Mouse (Mus musculus) layer of hippocampus, postnatal 10 days (tissue): ENCODE measurements around the gene Ascl1. TPM values are rescaled to one million over a fixed set of nuclear protein-coding genes. Genes with fewer than 3 reads are reported as not detected.
A peak's percentile ranks its signal among the peaks of the same experiment; 100 is the strongest.

Experiments
- DNase-seq, 2 experiments: peaks; one replicate each; pipeline ENCODE4 v3.0.0; 2021; ENCODE audit warnings: low spot score in 2 of 2
- total RNA-seq, 2 experiments: library from RNA; stranded (reverse); gene quantifications; 2 replicates each; pipeline ENCODE4 v1.2.3; 2021

Gene Ascl1
- total RNA-seq, 2 experiments from 2014 or later, result 11.2 to 11.5 TPM

DNA sequence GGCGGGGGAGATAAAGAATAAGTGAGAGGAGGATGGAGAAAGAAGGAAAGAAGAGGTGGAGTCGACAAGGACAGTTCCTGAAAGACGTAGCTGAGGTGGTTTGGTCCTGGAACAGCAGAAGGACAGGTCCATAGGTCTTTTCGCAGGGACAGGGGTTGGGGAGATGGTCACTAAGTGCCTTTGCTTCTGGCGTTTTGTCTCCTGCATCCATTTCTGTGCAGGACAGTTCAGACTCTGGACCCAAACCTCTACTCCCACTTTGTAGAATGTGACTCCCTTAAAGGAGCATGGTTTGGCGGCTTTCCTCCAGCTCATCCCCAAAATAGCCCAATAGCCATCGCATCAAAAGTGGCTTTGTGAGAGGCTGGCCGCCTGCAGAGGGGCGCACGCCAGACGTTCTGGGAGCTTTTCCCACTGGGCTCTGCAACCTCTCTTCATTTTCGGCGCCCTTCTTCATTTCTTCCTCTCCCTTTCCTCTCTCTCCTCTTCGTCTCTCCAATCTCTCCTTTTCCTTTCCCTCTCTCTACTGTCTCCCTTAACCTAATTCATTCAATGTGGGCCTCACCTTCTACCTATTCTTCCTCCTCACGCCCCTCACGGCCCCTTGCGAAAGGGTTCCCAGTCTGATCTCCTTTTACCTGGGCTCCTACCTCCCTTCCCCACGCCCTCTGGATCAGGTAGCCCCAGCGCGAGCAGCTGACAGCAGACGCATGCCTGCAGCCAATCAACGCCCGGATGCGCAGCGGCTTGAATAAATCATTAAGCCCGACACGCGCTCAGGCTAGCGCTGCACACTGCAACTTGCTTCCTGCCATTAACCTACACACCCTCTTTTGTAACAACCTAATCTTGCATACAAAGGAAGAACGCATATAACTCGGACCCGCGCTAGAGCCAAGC is 7.5 kb downstream of the Ascl1 start:
- DNase-seq, result peak; percentile 35 to 61

DNA sequence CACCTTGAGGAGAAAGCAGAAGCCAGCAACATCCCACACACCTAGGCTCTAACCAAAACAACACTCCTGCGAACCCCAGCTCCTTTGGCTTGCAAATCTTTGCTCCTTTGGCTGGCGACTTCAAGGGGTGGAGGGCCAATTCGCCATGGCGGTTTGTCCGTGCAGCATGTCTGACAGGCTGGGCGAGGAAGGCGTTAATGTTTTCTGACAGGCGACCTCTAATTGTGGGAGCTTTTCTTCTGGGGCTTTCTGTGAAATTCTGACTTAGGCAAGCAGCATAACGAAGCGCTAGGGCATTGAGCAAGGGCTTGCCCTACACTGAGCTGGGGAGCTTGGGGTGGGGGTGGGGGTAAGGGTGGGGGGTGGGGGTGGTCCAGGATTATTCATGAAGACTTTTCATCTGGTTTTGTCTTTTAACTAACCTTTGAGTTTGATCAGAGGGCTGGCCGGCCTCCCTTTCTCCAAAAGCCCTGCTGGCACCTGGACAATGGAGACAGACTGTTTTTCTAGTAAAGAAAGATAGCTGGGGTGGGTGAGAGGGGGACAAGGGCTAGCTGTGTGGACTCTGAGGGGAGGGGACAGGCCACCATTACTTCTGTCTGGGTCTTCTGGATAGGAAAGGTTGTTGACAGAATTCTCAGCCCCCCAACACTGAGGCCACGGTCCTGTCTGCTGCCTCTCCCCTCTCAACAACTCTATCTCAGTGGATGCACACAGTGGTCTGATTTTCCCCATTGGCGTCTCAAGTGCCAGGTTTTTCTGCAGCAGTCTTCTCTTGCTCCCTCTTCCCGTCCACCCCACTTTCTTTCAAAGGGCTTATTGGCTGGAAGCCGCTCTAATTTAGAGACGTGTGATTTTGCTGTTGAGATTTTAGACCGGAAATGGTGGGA is 8.4 kb downstream of the Ascl1 start:
- no peak for DNase-seq

DNA sequence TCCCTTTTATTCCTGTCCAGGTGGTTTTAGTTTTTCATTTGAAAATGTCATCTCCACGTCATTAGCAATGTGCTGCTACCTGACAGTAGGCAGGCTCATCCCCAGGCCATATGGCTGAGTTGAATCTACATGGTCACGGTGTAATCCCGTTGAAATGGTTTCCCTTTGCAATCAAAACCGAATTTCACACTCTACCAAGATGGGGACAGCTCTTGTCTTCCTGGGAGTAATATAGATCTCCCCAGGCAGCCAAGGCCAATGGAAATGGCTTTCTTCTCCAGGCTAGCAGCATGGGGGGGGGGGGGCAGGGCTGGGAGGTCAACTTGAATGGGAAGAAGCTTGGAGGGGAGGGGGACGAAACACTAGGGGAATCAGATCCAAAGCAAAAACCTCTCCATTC is 15.6 kb downstream of the Ascl1 start:
- DNase-seq, result no peak

DNA sequence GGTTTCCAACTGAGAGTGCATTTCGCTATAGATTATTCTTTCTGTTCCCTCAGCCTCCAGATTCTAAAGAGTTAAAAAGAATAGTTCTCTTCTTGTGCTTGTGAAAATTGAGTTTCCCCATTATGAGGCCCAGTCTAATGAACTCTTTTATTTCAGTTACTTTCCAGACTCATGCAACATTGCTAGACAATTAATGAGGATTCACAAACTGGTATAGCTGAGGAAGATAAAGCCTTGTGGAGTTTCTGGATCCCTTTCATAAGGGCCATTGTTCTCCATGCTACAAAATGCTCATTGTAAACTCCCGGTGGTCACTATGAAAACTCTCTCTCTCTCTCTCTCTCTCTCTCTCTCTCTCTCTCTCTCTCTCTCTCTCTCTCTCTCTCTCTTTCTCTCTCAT is 18.5 kb downstream of the Ascl1 start:
- DNase-seq, result no peak

DNA sequence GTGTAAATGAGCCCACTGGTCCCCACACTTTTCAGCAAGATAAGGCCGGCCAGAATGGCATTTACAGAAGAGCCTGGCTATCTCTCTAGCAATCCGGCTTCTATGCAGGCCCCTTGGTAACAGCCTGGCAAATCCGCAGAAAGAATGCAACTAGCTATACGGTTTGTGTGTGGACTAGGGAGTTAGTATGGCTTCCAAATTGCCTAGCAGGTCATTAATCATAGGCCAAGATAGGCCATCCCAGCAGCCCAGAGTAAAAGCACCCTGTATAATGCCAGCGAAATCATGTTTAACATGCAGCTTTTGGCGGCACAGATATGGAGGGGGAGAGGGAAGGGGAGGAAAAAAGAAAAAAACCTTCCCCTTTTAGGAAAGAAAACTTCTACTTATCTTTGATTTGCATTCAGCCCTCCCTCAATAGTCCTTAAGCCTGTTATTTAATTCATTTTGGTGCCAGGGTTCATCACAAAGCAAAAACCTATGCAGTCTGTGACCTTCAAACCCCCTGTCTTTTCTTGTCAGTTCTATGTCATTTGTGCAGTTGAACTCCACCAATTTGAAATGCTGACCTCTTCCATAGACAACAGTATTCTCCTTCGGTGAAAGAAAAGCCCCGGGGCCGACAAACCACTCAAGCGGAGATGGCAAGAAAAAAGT is 19.9 kb downstream of the Ascl1 start:
- DNase-seq, result no peak

DNA sequence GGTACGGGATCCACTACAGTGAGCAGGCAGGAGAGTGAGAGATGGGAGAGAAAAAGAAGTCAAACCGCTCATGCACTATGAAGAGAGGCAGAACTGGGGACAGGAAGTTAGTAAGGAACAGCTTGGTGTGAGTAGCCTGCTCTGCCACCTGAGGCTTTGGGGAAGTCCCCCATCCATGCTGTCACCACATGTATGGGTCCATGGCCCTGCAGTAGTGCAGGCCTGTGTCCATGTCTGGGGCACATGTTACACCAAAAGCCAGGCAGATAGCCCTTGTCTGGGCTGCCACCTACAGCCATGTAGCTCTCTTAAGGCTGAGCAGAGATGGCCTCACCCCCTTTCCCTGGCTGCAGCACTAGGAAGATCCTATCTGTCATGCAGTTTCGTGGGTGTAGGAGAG is 42.7 kb downstream of the Ascl1 start:
- no peak for DNase-seq

DNA sequence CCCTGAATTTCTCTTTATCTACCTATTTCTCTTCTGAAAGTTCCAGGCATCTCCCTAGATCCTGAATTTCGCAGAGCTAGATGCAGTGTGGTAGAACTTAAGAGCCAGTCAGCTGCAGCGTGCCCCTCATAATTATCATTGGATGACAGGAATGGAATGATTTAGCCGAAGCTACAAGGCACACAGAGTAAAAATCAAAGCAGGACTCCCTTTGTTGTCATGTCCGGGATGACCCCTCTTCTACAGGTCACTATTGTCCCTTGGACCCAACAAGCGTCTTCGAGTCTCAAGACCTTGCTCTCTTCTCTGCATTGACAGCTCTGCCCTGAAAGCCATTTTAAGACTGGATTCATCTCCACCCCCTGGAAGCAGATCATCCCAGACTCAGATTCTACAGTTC is 44.1 kb downstream of the Ascl1 start:
- DNase-seq, result no peak

DNA sequence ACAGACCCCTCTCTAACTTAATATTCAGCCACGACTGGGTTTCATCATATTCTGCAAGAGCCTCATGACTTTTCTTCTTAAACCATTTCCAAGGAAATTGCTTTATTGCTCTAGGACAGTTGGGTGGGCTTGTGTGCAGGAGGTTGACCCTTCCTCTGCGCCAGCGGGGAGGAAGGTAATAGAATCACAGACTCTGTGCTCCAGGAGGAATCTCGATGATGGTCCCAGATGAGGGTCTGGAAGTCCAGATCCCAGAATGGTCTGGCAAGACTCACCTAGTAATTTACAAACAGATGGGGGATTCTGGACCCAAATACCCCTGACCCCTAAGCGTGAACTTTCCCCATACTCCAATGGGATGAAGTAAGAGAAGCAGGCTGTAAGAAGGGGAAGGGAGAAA is 45.2 kb downstream of the Ascl1 start:
- DNase-seq, result no peak

DNA sequence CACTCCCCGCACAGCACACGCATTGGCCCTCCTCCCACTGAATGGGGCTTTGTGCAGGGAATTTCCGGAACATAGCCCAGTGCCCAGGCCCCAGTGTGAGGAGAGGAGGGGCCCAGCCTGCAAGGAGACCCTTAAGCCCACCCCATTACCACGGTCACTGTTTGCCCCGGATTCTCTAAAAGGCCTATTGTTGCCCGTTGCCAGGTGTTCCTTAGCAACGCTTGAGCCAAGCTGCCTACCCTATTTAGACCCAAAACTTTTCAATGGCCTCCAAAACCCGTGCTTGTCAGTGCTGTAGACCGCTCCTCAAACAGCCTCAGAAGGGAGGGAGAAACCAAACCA is 45.7 kb downstream of the Ascl1 start:
- peak; percentile 61 to 73 for DNase-seq

DNA sequence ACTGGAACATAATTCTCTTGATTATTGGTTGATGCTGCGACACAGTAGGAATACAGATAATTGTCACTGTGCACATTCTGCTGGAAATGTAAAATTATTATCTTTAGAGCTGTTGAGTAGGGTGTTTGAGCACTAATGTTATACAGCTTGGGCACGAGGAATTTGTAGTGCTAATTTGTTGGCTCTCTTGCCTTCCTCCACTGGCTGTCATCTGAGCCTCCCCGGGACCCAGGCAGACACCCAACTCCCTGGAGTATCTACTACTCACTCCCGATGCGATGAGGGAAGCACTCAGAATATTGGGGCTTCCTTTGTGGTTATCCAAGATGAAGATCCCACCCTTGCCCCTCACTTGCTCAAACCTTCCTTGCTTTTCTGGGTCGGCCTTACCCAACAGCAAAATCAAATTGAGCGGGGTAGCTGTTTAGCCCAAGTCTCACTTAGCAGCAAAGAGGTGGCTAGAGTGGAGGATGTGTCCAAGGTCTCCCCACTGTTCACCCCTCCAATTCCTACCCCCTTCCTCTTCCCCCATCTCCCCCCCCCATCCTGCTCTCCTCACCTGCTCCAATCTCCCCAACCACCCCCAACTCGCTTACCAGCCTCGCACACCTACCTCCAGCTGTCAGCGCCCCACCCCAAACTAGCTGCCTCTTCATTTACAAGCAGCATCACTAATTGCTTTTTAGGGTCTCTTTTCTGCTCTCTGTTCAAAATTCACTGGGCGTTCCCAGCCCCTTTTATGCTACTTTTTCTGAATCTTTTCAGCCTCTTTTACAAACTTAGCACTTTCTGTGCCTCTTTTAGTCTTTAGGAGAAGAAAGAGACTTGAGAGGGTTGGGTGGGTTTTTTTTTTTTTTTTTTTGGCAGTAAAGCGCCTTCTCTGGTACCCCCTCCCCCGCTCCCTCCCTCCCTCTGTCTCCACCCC is 46.4 kb downstream of the Ascl1 start:
- peak; percentile 16 to 43 for DNase-seq

DNA sequence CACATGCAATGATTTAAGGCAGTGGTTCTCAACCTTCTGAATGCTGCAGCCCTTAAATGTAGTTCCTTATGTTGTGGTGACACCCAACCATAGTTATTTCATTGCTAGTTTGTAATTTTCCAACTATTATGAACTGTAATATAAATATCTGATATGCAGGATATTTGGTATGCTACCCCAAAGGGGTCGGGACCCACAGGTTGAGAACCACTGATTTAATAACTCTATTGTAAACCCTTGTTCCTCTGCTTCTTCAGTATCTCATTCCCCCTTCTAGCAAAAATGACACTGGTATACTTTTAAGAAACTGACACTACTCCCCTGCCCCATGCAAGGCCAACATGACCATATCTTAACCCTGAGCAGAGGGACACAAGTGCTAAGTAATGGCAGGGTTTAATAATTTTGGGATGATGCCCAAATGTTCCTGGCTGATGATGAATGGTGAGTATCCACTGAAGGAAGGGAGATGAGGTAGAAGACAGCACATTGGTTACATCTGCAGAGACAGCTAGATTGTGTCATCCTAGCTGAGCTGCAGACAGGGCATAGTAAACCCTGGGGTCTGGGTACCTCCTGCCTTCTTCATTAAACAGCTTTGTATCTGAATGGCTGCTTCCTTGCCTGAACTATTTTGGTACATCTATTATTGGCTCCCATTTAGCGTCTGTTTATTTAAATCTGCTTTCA is 47.2 kb downstream of the Ascl1 start:
- peak in 1 of 2 experiments; percentile 20 for DNase-seq

Other genes with a start within 250 kb of the Ascl1 start
- not detected for gene Pah, start 28.1 kb upstream of the Ascl1 start, total RNA-seq